Mouse (Mus musculus): Measurements from ENCODE around the gene Dera.

Dera gene

GRCm38 (mm10) chr6:137887258-137887657 is 132.9 kb downstream of the Dera start:
- no peak for DNase-seq (ENCODE audit: low spot score in 2 of 2)

- DNase-seq (ENCODE audit: low spot score in 2 of 2) = no peak
These were observed 143.3 kb downstream of the Dera start for GRCm38 (mm10) chr6:137897671-137898070.

GRCm38 (mm10) chr6:137901255-137901654 is 146.9 kb downstream of the Dera start:
- DNase-seq (ENCODE audit: low spot score in 2 of 2) = no peak

All from thymus, postnatal 10 days (tissue).